Mouse (Mus musculus) E14TG2a.4 (cell line): ENCODE measurements around the gene Mgat5.

Experiments
- CTCF ChIP-seq: conservative IDR thresholded peaks from 2 replicates; pipeline ENCODE4 v1.5.1; 2014; ENCODE audit warnings: low read length
- NANOG ChIP-seq: IDR thresholded peaks from 2 replicates; pipeline ENCODE4 v1.6.1; 2014; ENCODE audit warnings: borderline replicate concordance, low read length, mixed read lengths

DNA sequence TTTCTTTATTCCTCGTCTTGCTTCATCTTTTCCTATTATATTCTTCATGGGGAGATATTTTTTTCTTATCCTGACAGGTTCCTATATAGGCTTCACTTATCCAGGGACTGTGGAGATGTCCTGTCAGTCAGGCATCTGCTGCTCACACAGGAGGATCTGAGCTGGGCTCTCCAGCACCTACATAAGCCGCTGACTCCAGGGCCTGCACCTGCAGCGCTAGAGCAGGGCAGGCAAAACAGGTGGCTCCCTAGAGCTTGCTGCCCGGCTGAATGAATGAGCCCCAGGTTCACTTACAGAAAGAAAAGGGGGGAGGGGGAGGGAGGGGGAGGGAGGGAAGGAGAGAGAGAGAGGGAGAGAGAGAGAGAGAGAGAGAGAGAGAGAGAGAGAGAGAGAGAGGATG, 175.3 kb downstream of the Mgat5 start:
- TF ChIP-seq CTCF (no peak), NANOG (no peak)
